Mouse (Mus musculus): Measurements from ENCODE around the gene Trim47.

DNA sequence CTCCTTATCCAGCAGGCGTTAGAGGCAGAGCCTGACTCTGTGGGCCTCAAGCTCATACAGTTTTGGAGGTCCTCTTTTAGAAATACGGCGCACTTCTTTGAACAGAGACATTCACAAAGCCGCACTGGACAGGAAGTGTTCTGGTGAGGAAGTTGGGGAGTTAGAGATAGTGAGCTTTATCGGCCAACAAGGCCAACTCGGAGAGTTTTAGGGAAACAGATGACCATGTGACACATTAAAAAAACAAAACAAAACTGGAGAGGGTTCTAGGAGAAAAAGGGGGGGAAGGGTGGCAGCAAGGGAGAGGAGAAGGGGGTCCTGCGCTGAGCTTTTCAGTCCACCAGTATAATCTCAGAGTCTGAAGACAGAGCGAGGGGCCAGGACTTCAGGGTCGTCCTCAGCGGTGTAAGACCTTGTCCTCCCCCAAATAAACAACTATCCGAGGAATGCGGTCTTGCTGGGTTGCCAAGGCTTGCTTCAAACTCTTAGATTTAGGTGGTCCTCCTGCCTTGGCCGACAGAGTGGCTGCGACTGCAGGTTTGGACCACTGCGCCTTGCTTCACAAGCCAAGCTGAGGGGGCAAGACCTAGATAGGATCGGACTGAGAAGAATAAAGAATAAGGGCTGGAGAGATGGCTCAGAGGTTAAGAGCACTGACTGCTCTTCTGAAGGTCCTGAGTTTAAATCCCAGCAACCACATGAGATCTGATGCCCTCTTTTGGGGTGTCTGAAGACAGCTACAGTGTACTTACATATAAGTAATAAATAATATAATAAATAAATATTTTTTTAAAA lies 33.0 kb downstream of the Trim47 start:
- TF ChIP-seq POLR2A (IDR thresholded peaks at IDR 0.05; ENCODE audit: extremely low read depth, insufficient read depth, low read length) (no peak), CTCF (IDR thresholded peaks at IDR 0.05; ENCODE audit: low read depth, low read length) (no peak)
